Mouse (Mus musculus): ENCODE data around the gene Pcbp3.
"Not testable (repeated sequence)": the region's sequence is repeated elsewhere in the genome, so short reads cannot be mapped to it uniquely, and the experiment has no call there.

Gene Pcbp3

DNA sequence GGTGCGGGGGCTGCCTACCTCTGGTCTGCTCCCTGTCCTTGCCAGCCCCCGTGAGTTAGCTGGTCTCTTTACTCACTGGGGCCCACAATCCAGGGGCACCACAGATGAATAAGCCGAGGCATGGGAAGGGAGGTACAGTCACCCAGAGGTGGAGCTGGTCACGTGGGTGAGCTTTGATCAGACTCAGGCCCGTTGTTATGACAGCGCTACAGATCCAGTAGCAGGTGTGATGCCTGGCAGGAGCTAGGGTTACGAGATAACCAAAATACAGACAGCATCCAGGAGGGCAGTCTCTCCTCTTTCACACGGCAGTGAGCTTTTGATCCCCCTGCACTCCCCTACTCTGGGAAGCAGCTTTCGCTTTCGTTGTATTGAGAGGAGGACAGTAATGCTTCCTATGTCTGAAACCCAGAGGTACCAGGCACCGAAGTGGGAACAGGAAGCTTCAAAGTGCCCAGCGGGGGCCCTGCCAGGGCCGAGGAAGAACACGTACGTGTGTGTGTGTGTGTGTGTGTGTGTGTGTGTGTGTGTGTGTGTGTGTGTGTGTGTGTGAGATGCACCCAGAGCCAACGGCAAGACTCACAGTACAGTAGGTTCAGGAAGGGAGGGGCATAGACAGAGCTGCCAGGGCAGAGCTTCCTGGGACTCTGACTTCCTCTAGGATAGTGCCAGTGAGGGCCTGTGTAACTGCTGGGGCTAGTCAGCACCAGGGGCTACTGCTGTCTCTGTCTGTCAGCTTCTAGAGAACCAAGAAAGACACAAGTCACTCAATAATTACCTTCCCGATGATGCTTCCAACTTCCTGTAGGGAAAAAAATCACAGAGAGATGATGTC, 162.7 kb downstream of the Pcbp3 start:
- no peak for DNase-seq

- DNase-seq: no peak
These were observed 167.6 kb downstream of the Pcbp3 start for GRCm38 (mm10) chr10:76794102-76794501.

DNA sequence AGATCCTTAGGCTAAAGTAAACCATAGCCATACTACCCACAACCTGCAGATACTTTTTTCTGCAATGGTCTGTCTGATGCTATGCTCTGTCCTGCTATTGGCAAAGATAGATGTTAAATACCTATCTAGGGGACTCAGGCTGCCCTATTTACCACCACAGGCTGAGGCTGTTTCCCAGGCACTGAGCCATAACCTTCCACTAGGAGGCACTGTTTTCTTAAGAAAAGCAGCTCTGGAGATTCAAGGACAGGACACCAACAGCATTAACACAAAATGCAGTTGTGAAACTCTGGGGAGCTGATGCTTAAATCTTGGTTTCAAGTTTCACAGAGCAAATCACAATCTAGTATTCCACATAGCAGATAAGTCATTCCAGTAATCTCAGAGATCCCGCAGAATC, 170.2 kb downstream of the Pcbp3 start:
- DNase-seq: no peak

- DNase-seq: no peak
These were observed 171.8 kb downstream of the Pcbp3 start for GRCm38 (mm10) chr10:76789885-76790284.

GRCm38 (mm10) chr10:76785312-76785711, 176.4 kb downstream of the Pcbp3 start:
- DNase-seq: no peak

DNA sequence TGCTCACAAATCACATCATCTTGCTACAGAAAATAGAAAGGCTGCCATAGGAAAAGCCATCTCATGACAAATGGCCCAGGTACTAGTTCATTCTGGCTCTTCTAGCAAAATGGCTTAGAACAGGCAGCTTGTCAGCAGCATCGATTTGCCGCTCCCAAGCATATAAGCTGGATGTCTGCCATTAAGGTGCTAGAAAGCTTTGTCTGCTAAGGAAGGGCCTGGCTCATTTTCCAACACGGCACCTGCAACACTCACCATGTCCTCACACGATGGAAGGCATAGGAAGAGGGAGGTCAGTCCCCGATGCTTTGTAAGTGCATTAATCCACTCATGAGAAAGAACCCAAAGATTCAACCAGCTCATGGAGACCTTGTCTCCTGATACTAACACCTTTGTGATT, 182.5 kb downstream of the Pcbp3 start:
- DNase-seq: no peak

DNA sequence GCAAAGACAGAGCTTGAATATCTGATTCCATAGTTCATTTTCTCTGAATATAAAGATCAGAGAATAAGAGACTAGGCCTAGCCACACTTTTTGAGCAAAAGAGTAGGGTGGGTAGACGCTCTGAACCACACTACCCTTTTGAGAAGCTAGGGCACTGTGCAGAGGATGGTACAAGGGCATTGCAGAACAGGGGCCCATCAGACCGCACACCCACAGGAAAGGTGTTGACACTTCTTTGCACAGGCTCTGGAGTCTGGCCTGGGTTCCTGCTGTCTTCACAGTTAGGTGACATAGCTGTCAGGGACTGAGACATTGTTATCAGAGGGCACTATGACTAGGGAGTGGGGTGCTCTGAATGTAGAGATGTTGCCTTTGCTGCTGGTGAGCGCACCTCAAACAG, 190.1 kb downstream of the Pcbp3 start:
- DNase-seq: no peak

DNA sequence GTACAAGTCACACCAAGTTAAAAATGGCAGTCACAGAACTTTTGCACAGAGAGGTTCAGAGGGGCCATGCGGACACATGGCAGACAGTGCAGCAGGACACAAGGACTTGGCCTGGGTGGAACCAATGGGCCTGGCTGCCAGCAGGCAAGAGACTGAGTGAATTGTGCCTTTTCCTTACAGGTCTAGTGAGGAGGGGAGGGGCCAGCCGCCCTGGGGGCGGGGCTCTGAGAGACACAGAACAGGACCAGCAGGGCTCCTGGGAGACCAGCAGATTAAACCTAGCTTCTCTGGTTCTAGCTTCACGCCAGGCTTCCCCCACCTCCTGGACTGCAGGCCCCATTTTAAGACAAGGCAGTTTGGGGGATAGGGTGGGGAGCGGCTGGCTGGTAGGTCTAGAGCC, 190.6 kb downstream of the Pcbp3 start:
- no peak for DNase-seq

- DNase-seq: no peak
These were observed 192.1 kb downstream of the Pcbp3 start for GRCm38 (mm10) chr10:76769581-76769980.

- DNase-seq: no peak
These were observed 195.5 kb downstream of the Pcbp3 start for GRCm38 (mm10) chr10:76766196-76766595.

DNA sequence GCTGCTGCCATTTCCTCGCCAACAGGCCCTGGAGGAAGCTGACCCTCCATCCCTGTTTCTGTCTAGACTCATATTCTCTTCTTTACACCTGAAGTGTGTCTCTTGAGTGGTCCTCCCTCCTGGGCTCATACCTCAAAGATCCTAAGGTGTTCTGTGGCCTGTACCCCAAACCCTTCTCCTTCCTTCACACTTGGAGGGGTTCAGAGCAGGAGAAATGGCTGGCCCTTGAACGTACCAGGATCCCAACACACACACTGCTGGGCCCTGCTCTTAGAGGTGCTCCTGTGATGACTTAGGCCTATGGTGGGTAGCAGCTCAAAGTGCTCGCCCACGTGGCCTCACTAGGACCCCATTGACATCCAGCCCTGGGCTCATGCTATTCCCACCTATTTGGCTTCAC, 196.8 kb downstream of the Pcbp3 start:
- DNase-seq: no peak

- DNase-seq: no peak
These were observed 198.7 kb downstream of the Pcbp3 start for GRCm38 (mm10) chr10:76763016-76763415.

- DNase-seq: no peak
These were observed 199.3 kb downstream of the Pcbp3 start for GRCm38 (mm10) chr10:76762411-76762810.

GRCm38 (mm10) chr10:76759878-76760277, 201.8 kb downstream of the Pcbp3 start:
- DNase-seq: no peak

DNA sequence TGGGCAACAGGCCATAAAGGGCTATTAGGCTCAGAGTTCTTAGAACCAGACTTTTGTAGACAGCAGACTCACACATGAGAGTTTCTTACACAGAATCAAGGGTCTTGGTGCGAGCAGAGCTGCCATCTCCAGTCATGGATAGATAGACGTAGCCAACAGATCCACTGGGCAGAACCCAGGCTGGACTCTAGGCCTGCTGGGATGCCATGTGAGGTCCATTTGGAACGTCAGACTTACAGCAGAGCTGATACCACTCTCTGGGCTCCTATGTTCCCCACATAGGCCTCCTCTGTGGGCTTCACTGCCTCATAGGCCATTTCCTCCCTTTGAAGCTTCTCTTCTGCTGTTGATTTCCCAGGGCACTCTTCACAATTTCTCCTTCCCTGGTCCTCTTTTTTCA, 208.0 kb downstream of the Pcbp3 start:
- DNase-seq: no peak

- DNase-seq: not testable (repeated sequence)
These were observed 217.4 kb downstream of the Pcbp3 start for GRCm38 (mm10) chr10:76744267-76744666.

GRCm38 (mm10) chr10:76736764-76737163, 224.9 kb downstream of the Pcbp3 start:
- no peak for DNase-seq

DNA sequence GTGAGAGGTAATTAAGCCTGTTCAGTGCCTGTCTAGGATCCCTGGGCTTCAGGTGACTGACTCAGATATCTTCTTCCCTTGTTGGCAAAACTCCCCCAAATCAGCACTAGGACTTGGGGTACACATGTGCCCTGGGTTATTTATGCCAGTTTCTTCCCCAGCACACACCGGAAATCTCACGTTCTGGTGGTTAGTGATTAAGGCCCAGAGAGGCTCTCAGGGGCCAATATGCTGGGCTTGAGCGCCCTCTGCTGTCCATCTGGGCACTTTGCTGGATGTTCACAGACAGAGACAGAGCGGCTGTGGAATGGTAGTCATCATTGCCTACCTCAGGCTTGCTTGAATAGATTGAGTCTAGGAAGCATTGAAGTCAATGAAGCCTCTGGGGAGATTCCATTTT, 226.7 kb downstream of the Pcbp3 start:
- peak; percentile 72 for DNase-seq

DNA sequence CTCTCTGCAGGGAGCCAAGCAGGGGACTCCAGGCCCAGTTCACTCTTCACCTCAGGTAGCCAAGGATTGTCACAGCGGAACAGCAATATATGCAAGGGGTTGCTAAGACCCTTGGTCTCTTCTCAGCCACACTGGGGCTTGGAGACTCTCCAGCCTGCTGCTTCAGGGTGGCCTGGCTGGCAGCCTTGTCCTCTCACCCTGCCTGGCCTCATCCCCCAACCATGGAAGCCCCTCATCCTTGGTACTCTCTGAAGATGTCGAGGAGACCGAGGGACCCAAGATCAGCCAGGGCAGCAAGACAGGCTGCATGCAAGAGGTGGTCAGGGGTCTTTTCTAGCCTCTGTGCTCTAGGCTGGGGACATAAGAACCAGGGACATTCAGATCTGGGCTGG, 228.0 kb downstream of the Pcbp3 start:
- DNase-seq: no peak

GRCm38 (mm10) chr10:76732881-76733676, 228.6 kb downstream of the Pcbp3 start:
- DNase-seq: peak; percentile 74

GRCm38 (mm10) chr10:76732391-76732790, 229.3 kb downstream of the Pcbp3 start:
- DNase-seq: no peak

GRCm38 (mm10) chr10:76731621-76732239, 230.0 kb downstream of the Pcbp3 start:
- no peak for DNase-seq
